Mouse (Mus musculus) limb, embryonic 15.5 days (tissue): ENCODE measurements around the gene Them7. TPM values are rescaled to one million over a fixed set of nuclear protein-coding genes. Genes with fewer than 3 reads are reported as not detected.

Source experiments
- ATAC-seq: fragments of 200-750 bp; cut with Nextera tagmentation; 2 replicates; pipeline ENCODE4 v1.8.0; 2017; ENCODE audit warnings: low read depth, moderate TSS enrichment; ENCODE audit not compliant: insufficient number of reproducible peaks, low FRiP score, low TSS enrichment
- H3K27ac ChIP-seq: fragments of 300-500 bp; sonication (generic); 2 replicates; pipeline ENCODE4 v1.5.1; 2015; ENCODE audit warnings: moderate library complexity, mild to moderate bottlenecking, inconsistent platforms
- H3K27me3 ChIP-seq: fragments of 300-500 bp; sonication (generic); 2 replicates; pipeline ENCODE4 v1.6.1; 2015; ENCODE audit warnings: inconsistent platforms
- H3K36me3 ChIP-seq: fragments of 300-500 bp; sonication (generic); 2 replicates; pipeline ENCODE4 v1.6.1; 2015; ENCODE audit warnings: inconsistent platforms
- H3K4me1 ChIP-seq: fragments of 300-500 bp; sonication (generic); 2 replicates; pipeline ENCODE4 v1.6.1; 2015; ENCODE audit warnings: inconsistent platforms
- H3K4me2 ChIP-seq: fragments of 300-500 bp; sonication (generic); 2 replicates; pipeline ENCODE4 v1.6.1; 2015; ENCODE audit warnings: mild to moderate bottlenecking, inconsistent platforms
- H3K4me3 ChIP-seq: fragments of 300-500 bp; sonication (generic); 2 replicates; pipeline ENCODE4 v1.5.1; 2015; ENCODE audit warnings: mild to moderate bottlenecking, inconsistent platforms
- H3K9ac ChIP-seq: fragments of 300-500 bp; sonication (generic); 2 replicates; pipeline ENCODE4 v1.6.1; 2015; ENCODE audit warnings: inconsistent platforms
- H3K9me3 ChIP-seq: fragments of 300-500 bp; sonication (generic); 2 replicates; pipeline ENCODE4 v1.6.1; 2016; ENCODE audit warnings: inconsistent platforms
- WGBS: fragments of 180-500 bp; shearing (Covaris S2); methylation state at CpG from one replicate; pipeline ENCODE4 v1.1.7; 2015; 5-methylcytosine and 5-hydroxymethylcytosine counted together
- polyA plus RNA-seq: library from polyadenylated mRNA; unstranded; fragments of >200 nt; fragmentation: Nextera tagmentation; extraction: Ambion mirVana; gene quantifications from 2 replicates; pipeline ENCODE4 v1.2.1, GENCODE M21; 2015

Gene Them7
- polyA plus RNA-seq, 1 experiment from 2014 or later, result 0.42 TPM

GRCm38 (mm10) chr2:105384998-105385397, 160.9 kb downstream of the Them7 start:
- H3K27ac ChIP-seq, result no peak overlapping the region
- H3K9me3 ChIP-seq, result no peaks in the 10 kb centered on the region
- no peak overlapping the region for H3K9ac ChIP-seq
- ATAC-seq, result no peak
- no peaks in the 10 kb centered on the region for H3K27me3 ChIP-seq
- 0 out of 2 replicates have a peak, but pooled peaks cover 4% of the 10 kb centered on the region for H3K4me1 ChIP-seq
- H3K36me3 ChIP-seq, result peaks cover 54% of the 10 kb centered on the region
- H3K4me3 ChIP-seq, result no peak overlapping the region
- WGBS, result 75% methylated on average over 3 of the region's 3 CpGs
- H3K4me2 ChIP-seq, result no peak overlapping the region

- 79% methylated on average over 4 of the region's 4 CpGs for WGBS
- 0 out of 2 replicates have a peak, but pooled peaks cover 4% of the 10 kb centered on the region for H3K4me1 ChIP-seq
- no peak for ATAC-seq
- H3K9ac ChIP-seq, result no peak overlapping the region
- H3K4me3 ChIP-seq, result no peak overlapping the region
- H3K36me3 ChIP-seq, result peaks cover 68% of the 10 kb centered on the region
- H3K9me3 ChIP-seq, result no peaks in the 10 kb centered on the region
- H3K27me3 ChIP-seq, result no peaks in the 10 kb centered on the region
- H3K4me2 ChIP-seq, result no peak overlapping the region
- H3K27ac ChIP-seq, result no peak overlapping the region
Observed at GRCm38 (mm10) chr2:105386418-105386817, 162.3 kb downstream of the Them7 start.

GRCm38 (mm10) chr2:105389007-105389890, 165.1 kb downstream of the Them7 start:
- ATAC-seq, result no peak
- Histone ChIP-seq H3K4me2 (no peak overlapping the region), H3K27ac (no peak overlapping the region), H3K4me3 (no peak overlapping the region), H3K9ac (no peak overlapping the region), H3K4me1 (no peaks in the 10 kb centered on the region), H3K9me3 (no peaks in the 10 kb centered on the region), H3K27me3 (no peaks in the 10 kb centered on the region), H3K36me3 (peaks cover 95% of the 10 kb centered on the region)
- 87% methylated on average over 17 of the region's 17 CpGs for WGBS

GRCm38 (mm10) chr2:105390653-105391413, 166.7 kb downstream of the Them7 start:
- Histone ChIP-seq H3K4me3 (no peak overlapping the region), H3K9me3 (no peaks in the 10 kb centered on the region), H3K4me1 (peaks cover 5% of the 10 kb centered on the region; the same call in 1 of the 2 replicates), H3K27me3 (no peaks in the 10 kb centered on the region), H3K9ac (no peak overlapping the region), H3K27ac (no peak overlapping the region), H3K4me2 (no peak overlapping the region), H3K36me3 (peaks cover 87% of the 10 kb centered on the region)
- no peak for ATAC-seq
- WGBS, result 83% methylated on average over 6 of the region's 6 CpGs

GRCm38 (mm10) chr2:105391414-105391784, 167.3 kb downstream of the Them7 start:
- Histone ChIP-seq H3K27me3 (no peaks in the 10 kb centered on the region), H3K4me1 (peaks cover 10% of the 10 kb centered on the region), H3K27ac (no peak overlapping the region), H3K4me2 (no peak overlapping the region), H3K9ac (no peak overlapping the region), H3K36me3 (peaks cover 81% of the 10 kb centered on the region), H3K4me3 (no peak overlapping the region), H3K9me3 (no peaks in the 10 kb centered on the region)
- ATAC-seq, result no peak
- WGBS, result 95% methylated on average over 4 of the region's 4 CpGs

GRCm38 (mm10) chr2:105392514-105392913, 168.4 kb downstream of the Them7 start:
- Histone ChIP-seq H3K4me2 (no peak overlapping the region), H3K4me1 (peaks cover 21% of the 10 kb centered on the region), H3K27ac (no peak overlapping the region), H3K36me3 (peaks cover 70% of the 10 kb centered on the region), H3K4me3 (no peak overlapping the region), H3K27me3 (no peaks in the 10 kb centered on the region), H3K9me3 (no peaks in the 10 kb centered on the region), H3K9ac (no peak overlapping the region)
- WGBS, result 66% methylated on average over 2 of the region's 2 CpGs
- no peak for ATAC-seq

- 87% methylated on average over 4 of the region's 4 CpGs for WGBS
- Histone ChIP-seq H3K4me1 (peaks cover 29% of the 10 kb centered on the region), H3K9me3 (no peaks in the 10 kb centered on the region), H3K4me3 (no peak overlapping the region), H3K4me2 (no peak overlapping the region), H3K9ac (no peak overlapping the region), H3K36me3 (peaks cover 52% of the 10 kb centered on the region), H3K27me3 (no peaks in the 10 kb centered on the region), H3K27ac (no peak overlapping the region)
- no peak for ATAC-seq
Observed at GRCm38 (mm10) chr2:105394375-105394774, 170.3 kb downstream of the Them7 start.

- H3K27me3 ChIP-seq, result no peaks in the 10 kb centered on the region
- no peaks in the 10 kb centered on the region for H3K9me3 ChIP-seq
- no peak overlapping the region for H3K27ac ChIP-seq
- no peak for ATAC-seq
- no peak overlapping the region for H3K9ac ChIP-seq
- peaks cover 29% of the 10 kb centered on the region for H3K4me1 ChIP-seq
- 91% methylated on average over 9 of the region's 9 CpGs for WGBS
- no peak overlapping the region for H3K4me2 ChIP-seq
- H3K36me3 ChIP-seq, result peaks cover 37% of the 10 kb centered on the region
- no peak overlapping the region for H3K4me3 ChIP-seq
Observed at GRCm38 (mm10) chr2:105396066-105396465, 171.9 kb downstream of the Them7 start.

- ATAC-seq, result no peak
- 33% methylated on average over 5 of the region's 5 CpGs for WGBS
Observed at GRCm38 (mm10) chr2:105397446-105398211, 173.5 kb downstream of the Them7 start.

GRCm38 (mm10) chr2:105398636-105399084, 174.5 kb downstream of the Them7 start:
- peak overlapping the region; percentile 95 for H3K9ac ChIP-seq
- H3K9me3 ChIP-seq, result no peaks in the 10 kb centered on the region
- peak overlapping the region; percentile 98 for H3K27ac ChIP-seq
- peak overlapping the region; percentile 66 for H3K4me2 ChIP-seq
- no peaks in the 10 kb centered on the region for H3K27me3 ChIP-seq
- peaks cover 12% of the 10 kb centered on the region for H3K36me3 ChIP-seq
- peak overlapping the region; percentile 91 for H3K4me3 ChIP-seq
- peak; percentile 6; the same call in 1 of the 2 replicates for ATAC-seq
- WGBS, result under 1% methylated on average over 31 of the region's 31 CpGs
- H3K4me1 ChIP-seq, result peaks cover 29% of the 10 kb centered on the region

More at GRCm38 (mm10) chr2:105397446-105398211, 173.5 kb downstream of the Them7 start:
- Histone ChIP-seq H3K27ac (peak overlapping the region; percentile 98), H3K9me3 (no peaks in the 10 kb centered on the region), H3K9ac (peak overlapping the region; percentile 95), H3K27me3 (no peaks in the 10 kb centered on the region), H3K4me1 (peaks cover 29% of the 10 kb centered on the region), H3K36me3 (peaks cover 22% of the 10 kb centered on the region), H3K4me2 (peak overlapping the region; percentile 66), H3K4me3 (peak overlapping the region; percentile 91)

- 1% methylated on average over 56 of the region's 57 CpGs for WGBS
Observed at GRCm38 (mm10) chr2:105399085-105399891, 175.2 kb downstream of the Them7 start, which contains the start of gene Rcn1. Gene Rcn1 (minus strand): TSS chr2:105399319.

More at GRCm38 (mm10) chr2:105399085-105399891, 175.2 kb downstream of the Them7 start, which contains the start of gene Rcn1:
- Histone ChIP-seq H3K4me1 (peaks cover 29% of the 10 kb centered on the region), H3K27ac (peak within 1 kb of the TSS; percentile 98), H3K9ac (peak within 1 kb of the TSS; percentile 95), H3K4me2 (peak within 1 kb of the TSS; percentile 66), H3K36me3 (peaks cover 6% of the 10 kb centered on the region), H3K4me3 (peak within 1 kb of the TSS; percentile 91), H3K9me3 (no peaks in the 10 kb centered on the region), H3K27me3 (no peaks in the 10 kb centered on the region)
- peak; percentile 94 for ATAC-seq
